Mouse (Mus musculus): ENCODE data around the gene Fblim1.

Gene Fblim1

GRCm38 (mm10) chr4:141605861-141606260, at the start of gene Fblim1:
Fblim1 (minus strand) TSS chr4:141606096.
- no peak for DNase-seq

- no peak for DNase-seq
Observed at GRCm38 (mm10) chr4:141654509-141654908, 48.6 kb upstream of the Fblim1 start.

GRCm38 (mm10) chr4:141653813-141654212, 47.9 kb upstream of the Fblim1 start:
- no peak for DNase-seq

GRCm38 (mm10) chr4:141653044-141653443, 47.1 kb upstream of the Fblim1 start:
- no peak for DNase-seq

- no peak for DNase-seq
Observed at GRCm38 (mm10) chr4:141651944-141652343, 46.0 kb upstream of the Fblim1 start.

GRCm38 (mm10) chr4:141651286-141651685, 45.4 kb upstream of the Fblim1 start:
- DNase-seq = no peak

GRCm38 (mm10) chr4:141649244-141649643, 43.3 kb upstream of the Fblim1 start:
- DNase-seq = no peak

- no peak for DNase-seq
Observed at GRCm38 (mm10) chr4:141648262-141648661, 42.4 kb upstream of the Fblim1 start.

- no peak for DNase-seq
Observed at GRCm38 (mm10) chr4:141647187-141647586, 41.3 kb upstream of the Fblim1 start.

- no peak for DNase-seq
Observed at GRCm38 (mm10) chr4:141645988-141646387, 40.1 kb upstream of the Fblim1 start.

GRCm38 (mm10) chr4:141643118-141643855, 37.4 kb upstream of the Fblim1 start:
- DNase-seq = peak; percentile 62

- DNase-seq = no peak
Observed at GRCm38 (mm10) chr4:141641961-141642811, 36.3 kb upstream of the Fblim1 start.

- DNase-seq = no peak
Observed at GRCm38 (mm10) chr4:141641353-141641771, 35.5 kb upstream of the Fblim1 start.

GRCm38 (mm10) chr4:141639474-141639873, 33.6 kb upstream of the Fblim1 start:
- DNase-seq = no peak

GRCm38 (mm10) chr4:141636693-141637092, 30.8 kb upstream of the Fblim1 start:
- DNase-seq = no peak

- DNase-seq = no peak
Observed at GRCm38 (mm10) chr4:141635991-141636390, 30.1 kb upstream of the Fblim1 start.

- DNase-seq = no peak
Observed at GRCm38 (mm10) chr4:141632111-141632873, 26.4 kb upstream of the Fblim1 start.

- DNase-seq = no peak
Observed at GRCm38 (mm10) chr4:141631250-141631649, 25.4 kb upstream of the Fblim1 start.

- DNase-seq = no peak
Observed at GRCm38 (mm10) chr4:141630021-141630420, 24.1 kb upstream of the Fblim1 start.

- no peak for DNase-seq
Observed at GRCm38 (mm10) chr4:141628661-141629060, 22.8 kb upstream of the Fblim1 start.

GRCm38 (mm10) chr4:141627502-141627901, 21.6 kb upstream of the Fblim1 start:
- no peak for DNase-seq

- DNase-seq = no peak
Observed at GRCm38 (mm10) chr4:141625774-141626550, 20.1 kb upstream of the Fblim1 start.

Measured in right cerebral cortex, adult 18-20 months (tissue).